ENCODE assay signal across 19 mouse cellular contexts in the genomic region with DNA sequence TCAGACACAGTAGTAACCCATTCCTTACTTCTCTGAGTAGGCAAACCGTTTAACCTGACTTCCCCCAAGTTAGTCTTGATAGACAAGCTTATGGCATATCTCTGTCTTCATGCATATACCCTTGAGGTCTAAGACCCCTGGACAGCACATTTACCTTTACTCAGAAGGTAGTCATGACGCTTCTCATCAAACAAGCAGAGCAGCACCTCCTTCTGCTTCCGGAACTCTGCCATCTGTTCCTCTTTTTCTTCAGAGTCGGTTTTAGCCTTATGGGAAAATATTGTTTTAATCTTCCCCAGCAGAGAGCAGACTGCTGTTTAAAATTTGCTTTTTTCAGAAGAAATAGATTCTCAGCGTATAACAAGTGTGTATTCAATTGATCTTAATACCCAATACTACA. TPM values are rescaled to one million over a fixed set of nuclear protein-coding genes. Genes with fewer than 3 reads are reported as not detected.
DNase-seq lines count a peak whose midpoint lies in the region; ATAC-seq lines count a peak whose summit lies in the region.
"Had no signal": no experiment of that assay in that cellular context is flagged by ENCODE, and none has a peak within 500 bp of the region (broad histone marks: within the 10 kb centered on the region; RNA-seq: fewer than 3 reads in every experiment).

No protein-coding gene starts in this region.

- ATAC-seq in granulocyte monocyte progenitor cell, adult 5-6 weeks (replicated peaks; ENCODE audit: poor library complexity, severe bottlenecking), result peak; percentile 30; the same call in 1 of the 2 replicates
- ATAC-seq: forebrain, embryonic 15.5 days; liver, postnatal 0 days had no signal

- intact Hi-C loops in left cerebral cortex, postnatal 25 days (cut with DNase I), result no loop called here
- intact Hi-C loops in left cerebral cortex, postnatal 36 days (cut with DNase I), result no loop called here

- DNase-seq in left cerebral cortex, postnatal 25 days (ENCODE audit: low spot score in 2 of 2), result peak; percentile 25 to 26
- DNase-seq in left cerebral cortex, postnatal 36 days (ENCODE audit: low spot score in 2 of 2), result no peak
- DNase-seq in cerebellum, adult 8-10 months, result peak; percentile 24
- no peak for DNase-seq in lung, postnatal 4 days
- DNase-seq in layer of hippocampus, adult 9-11 months, result no peak
- DNase-seq in gastrocnemius, postnatal 25 days, result no peak
- DNase-seq: adrenal gland, postnatal 25 days; B cell, adult 2 months; heart, adult 11 months; heart, postnatal 14 days; kidney, adult 8-10 months; layer of hippocampus, postnatal 36 days; liver, postnatal 0 days; thymus, postnatal 4 days had no signal

RNA-seq across cellular contexts. Expression of a gene that starts 12.2 kb away (rescaled TPM):
- total RNA-seq in left cerebral cortex, postnatal 25 days (2021), result under 1 TPM; 0.57 to 0.62 TPM
- total RNA-seq in left cerebral cortex, postnatal 36 days (2021), result under 1 TPM; 0.22 to 0.72 TPM
- total RNA-seq in granulocyte monocyte progenitor cell, adult 5-6 weeks (2014; fragmentation: Nextera tagmentation), result not detected in 2 replicates
- total RNA-seq in granulocyte monocyte progenitor cell, adult 5-6 weeks (2017), result not detected in 2 replicates
- not detected for total RNA-seq in gastrocnemius, postnatal 25 days (2021)
- total RNA-seq: heart, postnatal 14 days; midbrain, postnatal 0 days had no signal

RNA-seq across cellular contexts. Expression of a gene that starts 18.3 kb away (rescaled TPM):
- total RNA-seq in left cerebral cortex, postnatal 25 days (2021), result not detected
- total RNA-seq in left cerebral cortex, postnatal 36 days (2021), result not detected
- not detected in 2 replicates for total RNA-seq in granulocyte monocyte progenitor cell, adult 5-6 weeks (2014; fragmentation: Nextera tagmentation)
- total RNA-seq in granulocyte monocyte progenitor cell, adult 5-6 weeks (2017), result not detected in 2 replicates
- not detected for total RNA-seq in gastrocnemius, postnatal 25 days (2021)
- total RNA-seq: adrenal gland, postnatal 25 days; gastrocnemius, adult 18-20 months; heart, postnatal 14 days; layer of hippocampus, postnatal 36 days; left cerebral cortex, postnatal 14 days; midbrain, postnatal 0 days had no signal

RNA-seq across cellular contexts. Expression of a gene that starts 31.4 kb away (rescaled TPM):
- 10 to 100 TPM; 15.3 to 15.5 TPM for total RNA-seq in left cerebral cortex, postnatal 25 days (2021)
- total RNA-seq in left cerebral cortex, postnatal 36 days (2021), result 10 to 100 TPM; 16.6 to 18.7 TPM
- 11.3 and 11.8 TPM in 2 replicates for total RNA-seq in granulocyte monocyte progenitor cell, adult 5-6 weeks (2014; fragmentation: Nextera tagmentation)
- 6.9 and 8.2 TPM in 2 replicates for total RNA-seq in granulocyte monocyte progenitor cell, adult 5-6 weeks (2017)
- 1 to 10 TPM; 3.6 to 4.6 TPM for total RNA-seq in gastrocnemius, postnatal 25 days (2021)

Comparison
In these comparisons a context has a peak if more than half of its experiments do, and no peak if none do; other contexts are left out.
1. DNase-seq: peak in left cerebral cortex, postnatal 25 days (2 of 2) and cerebellum, adult 8-10 months (single experiment); none in left cerebral cortex, postnatal 36 days (0 of 2), lung, postnatal 4 days (0 of 2), layer of hippocampus, adult 9-11 months (single experiment) and gastrocnemius, postnatal 25 days (single experiment).